Mouse (Mus musculus) cerebellum, adult 18-20 months (tissue): ENCODE measurements around the gene Aldh3b3.

ENCODE experiments used
- DNase-seq, 2 experiments: peaks; one replicate each; pipeline ENCODE4 v3.0.0; 2021

Gene Aldh3b3

DNA sequence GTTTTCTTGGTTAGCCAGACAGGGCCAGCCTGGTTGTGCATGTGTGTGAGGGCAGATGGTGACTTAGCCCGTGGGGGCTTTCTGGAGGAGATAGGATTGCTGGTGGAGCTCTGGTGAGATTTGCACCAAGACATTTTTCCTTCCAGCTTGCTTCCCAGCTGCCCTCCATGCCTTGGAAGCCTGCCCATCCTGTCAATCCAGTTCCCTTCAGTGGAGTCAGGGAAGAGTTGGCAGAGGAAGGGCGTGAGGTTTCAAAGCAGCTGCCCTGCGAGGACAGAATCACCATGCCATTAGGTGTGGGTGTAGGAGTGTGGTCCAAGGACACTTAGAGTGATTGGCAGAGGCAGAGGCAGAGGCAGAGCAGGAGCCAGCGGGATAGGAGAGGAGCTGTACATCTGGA, at the start of gene Aldh3b3:
TSS of gene Aldh3b3 (plus strand) at position 176 of the 400 bp plus-strand sequence.
- DNase-seq = no peak

DNA sequence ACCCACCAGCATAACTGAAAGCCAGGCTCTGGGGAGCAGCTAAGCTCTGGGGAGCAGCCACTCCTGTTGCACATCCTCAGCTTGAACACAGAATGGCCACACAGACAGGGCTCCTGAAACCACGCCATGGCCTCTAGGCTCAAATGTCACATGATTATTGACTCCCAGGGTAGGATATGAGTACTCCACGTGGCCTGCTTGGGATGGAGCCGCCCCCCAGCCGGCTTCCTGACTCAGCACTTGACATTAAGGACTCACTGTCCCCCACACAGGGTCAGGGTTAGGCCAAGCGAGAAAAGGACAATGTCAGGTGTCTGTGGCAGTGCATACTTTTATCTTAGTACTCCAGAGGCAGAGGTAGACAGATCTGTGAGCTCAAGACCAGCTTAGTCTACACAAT, 48.2 kb upstream of the Aldh3b3 start:
- DNase-seq = no peak

DNA sequence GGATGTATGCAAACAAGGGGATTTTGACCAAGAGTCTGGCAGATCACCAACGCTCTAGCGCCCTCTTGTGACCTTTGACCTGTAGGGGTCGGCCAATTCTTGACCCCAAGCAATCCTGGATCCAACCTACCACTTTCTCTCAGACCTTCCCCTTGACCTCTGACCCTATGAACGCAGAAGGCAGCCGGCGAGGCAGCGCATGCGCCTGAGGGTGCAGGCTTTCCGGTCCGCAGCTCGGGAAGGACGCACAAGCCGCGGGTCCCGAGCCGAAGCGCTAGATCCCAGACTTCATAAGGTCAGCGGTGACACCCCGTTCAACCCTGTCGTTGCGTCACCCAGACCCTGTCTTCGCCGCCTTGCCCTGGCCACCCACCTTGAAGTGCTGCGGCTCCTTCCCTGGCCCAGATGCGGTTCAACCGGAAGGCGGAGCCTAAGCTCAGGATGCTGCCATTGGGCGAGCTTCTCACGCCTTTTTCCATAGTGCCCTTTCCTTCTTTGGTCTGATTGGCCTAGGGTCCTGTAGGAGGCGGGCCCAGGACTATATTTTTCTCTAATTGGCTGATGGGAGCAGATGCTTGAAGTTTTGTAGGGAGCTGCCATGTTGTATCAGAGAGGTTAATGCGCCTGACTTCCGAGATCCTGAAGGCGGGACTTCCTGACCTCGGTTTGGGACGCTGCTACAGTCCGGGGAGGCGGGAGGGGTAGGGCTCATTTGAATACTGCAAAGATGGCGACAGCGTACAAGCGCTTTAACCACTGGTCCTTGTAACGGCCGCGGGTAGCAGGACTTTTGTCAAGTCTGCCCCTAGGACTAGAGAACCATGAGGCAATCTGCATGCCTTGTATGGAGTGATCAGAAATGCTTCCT, 45.9 kb upstream of the Aldh3b3 start, which contains the start of gene Ndufs8:
TSS of gene Ndufs8 (minus strand) at position 438 of the 868 bp plus-strand sequence.
- DNase-seq = peak; percentile 89 to 96

DNA sequence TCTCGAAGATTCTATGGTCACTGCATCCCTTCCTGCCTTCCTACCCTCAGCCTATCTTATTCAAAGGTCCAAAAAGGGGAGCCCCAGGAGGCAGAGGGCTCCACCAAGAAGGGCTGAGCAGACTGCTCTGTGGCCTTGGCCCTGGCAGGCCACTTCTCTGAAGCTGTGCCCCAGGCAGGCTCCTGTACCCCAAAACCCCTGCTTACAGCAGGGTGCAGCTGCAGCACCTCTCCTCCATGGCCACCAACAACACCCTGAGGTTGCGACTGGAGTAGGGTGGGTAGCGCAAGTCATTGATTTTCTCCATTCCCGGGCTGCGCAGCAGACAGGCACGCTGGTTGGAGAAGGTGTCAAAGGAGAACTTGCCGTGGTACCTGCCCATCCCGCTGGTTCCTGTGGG, 44.8 kb upstream of the Aldh3b3 start:
- DNase-seq = no peak

DNA sequence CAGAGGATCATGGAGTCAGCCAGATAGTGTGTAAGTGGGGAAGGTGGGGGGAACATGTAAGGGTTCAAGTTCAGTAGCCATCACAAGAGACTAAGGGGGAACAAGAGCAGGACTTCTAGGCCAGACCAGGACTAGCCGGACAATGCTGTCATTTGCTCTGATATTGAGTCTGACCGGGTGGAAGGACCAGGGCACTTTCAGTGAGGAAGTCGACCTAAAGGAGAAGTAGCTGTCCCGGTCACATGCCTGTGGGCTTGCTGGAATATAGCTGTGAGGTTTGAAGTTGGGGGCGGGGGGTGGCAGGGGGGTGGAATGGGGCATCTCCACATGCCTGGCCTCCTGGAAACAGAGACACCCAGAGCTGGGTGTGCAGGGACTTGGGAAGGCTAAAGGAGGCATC, 43.9 kb upstream of the Aldh3b3 start:
- no peak for DNase-seq

DNA sequence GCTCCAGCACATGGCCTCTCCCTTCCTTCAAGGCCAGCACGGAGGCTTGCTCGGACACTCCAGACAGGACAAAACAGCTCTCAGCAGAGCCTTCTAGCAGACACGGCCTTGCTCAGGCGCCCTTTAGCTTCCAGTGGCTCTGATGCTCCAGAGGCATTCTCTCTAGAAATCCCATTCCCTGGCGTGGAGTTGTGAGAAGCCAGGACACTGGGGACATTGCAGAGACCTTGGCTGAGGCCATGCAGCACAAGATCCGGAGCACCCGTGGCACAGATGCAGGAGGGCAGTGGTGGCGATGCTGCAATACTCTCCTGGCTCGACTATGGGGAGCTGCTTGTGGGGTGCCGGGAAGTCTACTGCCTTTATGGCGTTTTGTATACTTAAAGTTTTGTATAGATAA, 41.7 kb upstream of the Aldh3b3 start:
- DNase-seq = no peak

DNA sequence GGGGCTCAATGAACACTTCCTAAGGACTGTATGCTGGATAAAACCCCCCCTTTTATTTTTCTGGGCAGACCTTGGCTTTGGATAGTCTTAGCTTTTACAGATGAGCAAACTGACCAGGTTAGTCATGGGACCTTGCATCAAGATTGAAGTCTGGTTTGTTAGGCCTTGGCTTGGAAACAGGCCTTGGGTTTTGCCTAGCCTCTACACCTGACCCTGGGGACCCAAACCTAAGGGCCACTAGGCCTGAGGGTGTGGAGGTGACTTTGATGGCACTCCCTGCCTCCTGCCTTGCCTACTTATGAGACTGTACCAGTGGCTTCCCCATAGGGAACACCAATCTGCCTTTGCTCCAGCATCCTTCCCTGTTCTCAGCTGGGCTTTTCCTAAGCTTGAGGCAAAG, 38.5 kb upstream of the Aldh3b3 start:
- no peak for DNase-seq

DNA sequence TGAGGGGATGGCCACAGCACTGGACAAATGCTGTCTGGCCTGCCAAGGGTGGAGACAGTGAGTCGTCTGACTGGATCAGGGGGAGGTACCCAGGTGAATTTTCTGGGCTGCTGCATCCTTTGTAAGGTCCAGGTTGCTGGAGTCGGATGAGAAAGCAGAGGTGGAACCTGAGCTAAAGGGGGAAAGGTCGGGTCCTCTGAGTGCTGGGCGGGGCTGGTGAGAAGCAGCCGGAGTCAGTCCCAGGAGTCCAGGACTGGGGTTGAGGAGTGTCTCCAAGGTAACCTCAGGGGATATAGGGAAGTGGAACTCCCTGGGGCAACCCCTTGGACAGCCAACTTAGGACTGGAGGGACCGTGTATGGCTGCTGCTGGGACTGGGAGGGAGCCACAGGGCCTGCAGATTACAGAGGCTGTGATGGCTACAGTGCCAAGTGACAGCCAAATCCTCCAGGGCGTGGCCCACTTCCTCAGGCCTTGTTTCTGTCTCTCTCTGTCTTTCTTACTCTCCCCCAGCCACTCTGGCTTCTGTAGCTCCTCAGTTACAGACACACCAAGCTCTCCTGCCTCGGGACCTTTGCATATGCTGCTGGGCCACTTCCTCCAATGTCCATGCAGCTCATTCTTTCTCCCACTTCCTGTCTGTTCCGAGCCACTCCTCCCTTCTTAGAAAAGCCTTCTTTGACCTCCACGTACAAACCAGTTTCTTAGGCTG, 35.6 kb upstream of the Aldh3b3 start:
- DNase-seq = no peak

DNA sequence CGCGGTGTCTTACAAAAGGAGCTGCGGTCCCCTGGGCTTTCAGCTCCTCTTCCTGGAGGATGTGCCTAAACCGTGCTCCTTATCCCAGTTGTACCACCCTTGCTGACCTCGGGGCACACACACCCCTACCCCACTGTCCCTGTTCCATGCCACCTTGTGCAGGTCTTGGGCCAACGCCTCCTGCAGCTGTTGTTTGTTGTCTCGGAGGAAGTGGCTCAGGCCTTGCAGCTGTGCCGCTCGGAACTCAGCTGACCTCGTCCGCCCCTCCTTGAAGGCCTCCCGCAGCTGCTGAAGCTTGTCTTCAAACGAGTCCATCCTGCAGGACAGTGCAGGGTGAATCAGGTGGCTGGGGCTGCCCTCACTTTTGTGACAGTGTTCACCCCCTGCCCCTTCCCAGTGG, 34.9 kb upstream of the Aldh3b3 start:
- no peak for DNase-seq

DNA sequence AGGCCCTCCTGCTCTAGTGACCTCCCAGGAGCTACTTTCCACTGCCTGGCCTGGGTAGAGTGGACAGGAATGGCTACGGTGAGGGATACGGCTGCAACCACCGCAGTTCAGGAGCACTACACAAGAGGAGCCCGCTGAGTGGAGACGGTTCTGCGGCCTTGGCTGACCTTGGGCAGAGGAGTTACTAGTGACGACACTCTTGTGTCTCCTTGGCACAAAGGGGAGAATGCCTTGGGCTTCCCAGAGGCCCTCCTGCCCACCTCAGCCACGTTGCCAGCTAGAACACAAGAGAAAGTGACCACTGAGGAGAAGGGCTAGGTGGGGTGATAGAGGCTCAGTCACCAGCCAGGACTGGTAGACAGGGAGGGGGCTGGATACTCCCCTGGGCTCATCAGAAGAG, 34.3 kb upstream of the Aldh3b3 start:
- no peak for DNase-seq

DNA sequence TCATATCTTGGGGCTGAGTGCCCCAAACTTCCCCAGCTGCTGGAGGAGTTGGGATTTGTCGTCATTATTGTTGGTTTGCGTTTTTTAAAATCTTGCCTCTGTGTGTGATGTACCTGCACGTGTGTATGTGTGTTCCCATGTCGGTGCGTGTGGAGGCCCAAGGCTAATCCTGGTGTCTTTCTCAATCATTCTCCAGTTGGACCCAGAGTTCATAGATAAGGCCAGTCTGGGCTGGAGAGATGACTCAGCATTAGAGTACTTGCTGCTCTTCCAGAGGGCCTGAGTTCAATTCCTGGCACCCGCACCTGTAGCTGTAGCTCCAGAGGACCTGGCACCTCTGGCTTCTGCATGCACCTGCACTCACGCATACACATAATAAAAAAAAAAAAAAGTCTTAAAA, 33.6 kb upstream of the Aldh3b3 start:
- no peak for DNase-seq

DNA sequence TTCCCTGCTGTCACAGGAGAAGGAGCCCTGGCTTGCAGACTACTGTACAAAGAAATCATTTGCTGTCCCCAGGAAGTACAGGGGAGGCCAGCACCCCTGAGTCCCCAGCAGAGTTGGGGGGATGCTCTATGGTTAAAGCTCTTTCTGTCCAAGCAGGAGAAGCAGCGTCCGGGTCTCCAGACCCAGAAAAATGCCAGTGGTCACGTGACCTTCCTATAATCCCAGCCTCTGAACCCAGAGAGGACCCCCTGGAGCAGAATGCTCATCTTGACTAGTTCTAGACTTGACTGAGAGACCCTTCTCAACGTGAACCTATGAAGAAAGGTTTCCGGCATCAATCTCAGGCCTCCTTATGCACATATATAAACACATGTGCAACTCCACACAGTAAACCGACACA, 32.6 kb upstream of the Aldh3b3 start:
- no peak for DNase-seq

DNA sequence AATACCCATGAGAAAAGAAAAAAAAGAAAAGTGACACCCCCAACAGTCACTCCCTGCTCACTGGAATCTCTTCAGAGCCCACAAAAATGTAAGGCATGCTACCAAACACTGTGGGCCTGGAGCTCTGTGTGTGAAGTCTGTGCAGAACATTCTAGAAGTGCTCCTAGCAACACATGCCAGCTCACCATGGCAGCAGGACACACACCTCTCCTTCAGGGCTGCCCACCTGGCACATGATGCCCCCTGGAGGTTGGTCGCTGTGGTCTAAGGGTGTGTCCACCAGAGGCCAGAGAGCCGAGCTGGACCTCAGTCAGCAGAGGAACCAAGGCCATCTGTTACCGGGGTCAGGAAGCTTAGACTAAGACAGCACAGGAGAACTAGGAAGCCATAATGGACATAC, 32.2 kb upstream of the Aldh3b3 start:
- peak; percentile 50 to 57 for DNase-seq

DNA sequence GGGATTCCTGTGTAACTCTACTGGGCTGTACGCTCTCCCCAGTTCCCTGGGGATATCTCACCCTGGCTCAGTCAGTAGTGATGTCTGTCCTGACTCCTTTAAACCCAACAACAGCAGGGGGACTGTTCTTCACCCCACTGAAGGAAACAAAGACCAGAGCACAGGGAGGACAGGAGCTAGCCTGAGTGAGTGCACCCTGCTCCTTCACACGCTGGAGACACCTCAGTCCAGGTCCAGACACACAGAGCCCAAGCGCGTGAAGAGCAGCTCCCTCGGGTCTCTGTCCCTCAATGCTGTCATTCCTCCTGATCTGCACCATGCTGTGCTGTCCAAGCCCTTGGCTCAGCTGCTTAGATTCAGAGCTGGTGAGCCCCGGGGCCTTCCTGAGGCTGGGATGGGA, 31.8 kb upstream of the Aldh3b3 start:
- no peak for DNase-seq

DNA sequence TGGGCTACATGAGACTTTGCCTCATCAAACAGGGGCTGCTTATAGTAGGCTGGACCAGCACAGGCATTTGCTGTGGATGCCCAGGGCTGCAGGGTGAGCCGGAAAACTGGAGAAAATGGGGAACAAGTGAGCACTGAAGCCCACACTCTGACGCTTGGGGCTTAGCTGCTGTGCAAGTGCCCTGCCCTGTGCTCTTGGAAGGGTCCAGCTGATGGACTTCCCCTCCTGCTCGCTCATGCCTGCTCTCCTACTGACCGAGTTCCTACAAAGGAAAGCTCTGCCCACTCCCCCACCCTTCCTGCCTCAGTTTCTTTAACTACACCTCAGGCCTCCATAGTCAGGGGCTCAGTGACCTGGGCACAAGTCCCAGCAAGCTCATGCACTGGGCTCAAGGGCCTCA, 30.5 kb upstream of the Aldh3b3 start:
- no peak for DNase-seq

DNA sequence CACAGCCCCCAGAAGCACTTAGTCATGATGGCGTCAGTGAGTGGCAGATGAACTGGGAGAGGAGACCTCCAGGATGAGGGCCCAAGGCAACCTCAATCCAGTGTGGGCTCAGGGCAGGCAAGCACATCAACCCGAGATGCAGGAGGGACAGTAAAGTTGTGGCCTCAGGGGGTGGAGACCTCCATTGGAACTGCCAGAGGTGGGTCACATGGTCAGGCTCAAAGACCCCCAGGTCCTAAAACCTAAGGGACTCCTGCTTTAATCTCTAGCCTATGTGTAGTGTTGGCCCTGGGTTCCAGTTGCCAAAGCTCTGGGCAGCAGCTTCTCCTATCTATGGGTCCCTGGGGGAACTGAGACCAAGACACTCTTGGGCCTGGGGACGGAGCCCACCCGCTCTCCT, 29.7 kb upstream of the Aldh3b3 start:
- DNase-seq = no peak

DNA sequence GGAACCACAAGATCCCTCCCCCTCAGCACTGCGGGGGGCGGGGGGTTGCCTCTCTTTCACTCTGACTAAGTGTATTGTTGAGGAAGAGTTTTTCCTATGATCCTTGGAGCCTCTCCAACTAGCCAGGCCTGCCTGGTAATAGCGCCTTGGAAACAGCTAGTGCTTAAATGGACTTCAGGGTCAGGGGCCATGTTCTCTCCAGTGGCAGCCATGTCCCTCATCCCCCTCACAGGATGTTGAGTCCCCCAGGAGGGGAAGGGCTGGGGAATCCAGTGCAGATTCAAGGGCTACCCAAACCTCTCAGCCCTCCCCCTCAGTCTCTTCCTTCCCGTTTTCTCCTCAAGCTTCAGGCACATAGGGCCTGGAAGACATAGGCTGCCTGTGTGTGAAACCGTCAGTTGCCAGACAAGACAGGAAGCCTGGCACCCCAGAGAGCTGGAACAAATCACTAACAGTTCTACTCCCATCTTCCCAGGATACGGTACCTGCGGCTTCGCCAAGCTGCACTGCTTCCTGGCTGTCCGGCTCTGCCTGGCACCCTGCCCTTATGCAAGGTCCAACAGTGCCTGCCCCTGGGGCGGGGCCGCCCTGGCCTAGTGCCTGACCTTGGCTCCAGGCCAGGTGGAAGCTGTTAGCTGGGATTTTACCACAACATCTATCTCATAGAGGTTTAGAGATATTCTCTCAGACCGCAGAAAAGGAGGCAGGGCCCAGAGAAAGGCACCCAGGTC, 29.1 kb upstream of the Aldh3b3 start, which contains the start of gene Aldh3b1:
TSS of gene Aldh3b1 (minus strand) at position 598 of the 731 bp plus-strand sequence.
- peak; percentile 88 to 93 for DNase-seq

DNA sequence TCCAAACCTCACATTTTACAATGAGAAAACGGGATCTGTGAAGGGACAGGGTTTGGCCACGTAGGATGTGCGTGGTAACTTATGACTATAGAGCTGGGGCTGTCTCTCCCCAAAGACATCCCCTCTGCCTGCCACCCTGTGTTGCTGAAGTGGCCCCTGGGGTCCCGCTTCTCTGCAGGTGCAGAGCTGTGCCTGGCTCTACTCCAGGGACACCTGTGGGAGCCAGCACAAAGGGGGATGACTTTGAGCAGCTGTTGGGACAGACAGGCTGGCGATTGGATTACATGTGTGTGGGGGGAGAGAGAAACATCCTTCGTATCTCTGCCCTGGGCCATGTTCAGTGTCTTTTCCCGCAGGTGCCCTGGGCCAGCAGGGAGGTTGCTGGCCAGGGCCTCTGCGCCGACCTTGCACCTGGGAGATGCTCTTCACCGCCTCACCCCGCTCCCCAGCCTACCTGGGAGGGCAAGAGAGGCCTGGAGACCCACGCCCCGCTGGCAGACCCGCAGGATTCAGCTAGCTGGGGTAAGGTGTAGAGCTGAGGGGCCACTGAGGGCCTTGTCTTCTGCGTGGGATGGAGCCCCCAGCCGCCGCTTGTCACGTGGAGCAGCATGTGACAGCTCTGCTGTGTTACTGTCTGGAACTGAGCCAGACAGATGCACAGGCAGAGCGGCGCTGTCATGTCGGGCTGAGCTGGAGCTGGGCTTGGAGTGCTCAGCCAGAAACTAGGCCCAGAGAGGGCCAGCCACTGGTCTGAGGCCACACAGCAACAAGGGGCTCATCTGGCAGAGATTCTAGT, 28.0 kb upstream of the Aldh3b3 start:
- DNase-seq = no peak

DNA sequence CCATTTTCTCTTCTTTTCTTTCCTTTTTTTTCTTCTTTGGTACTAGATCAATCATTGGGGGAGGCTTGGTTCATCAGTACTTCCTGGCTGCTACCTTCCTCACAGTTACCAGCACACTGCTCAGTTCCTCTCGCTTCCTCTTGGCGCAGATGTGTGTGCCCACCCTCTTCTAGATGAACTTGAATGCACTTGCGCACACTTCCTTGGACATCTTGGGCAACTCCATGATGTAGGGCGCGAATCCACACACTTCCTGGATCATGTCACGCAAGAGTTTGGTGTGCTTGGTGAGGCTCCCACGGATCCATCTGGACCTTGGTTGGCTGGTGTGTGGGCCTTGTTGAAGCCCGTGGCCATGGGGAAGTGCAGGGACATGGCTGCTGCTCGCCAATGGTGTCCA, 26.7 kb upstream of the Aldh3b3 start:
- DNase-seq = no peak

DNA sequence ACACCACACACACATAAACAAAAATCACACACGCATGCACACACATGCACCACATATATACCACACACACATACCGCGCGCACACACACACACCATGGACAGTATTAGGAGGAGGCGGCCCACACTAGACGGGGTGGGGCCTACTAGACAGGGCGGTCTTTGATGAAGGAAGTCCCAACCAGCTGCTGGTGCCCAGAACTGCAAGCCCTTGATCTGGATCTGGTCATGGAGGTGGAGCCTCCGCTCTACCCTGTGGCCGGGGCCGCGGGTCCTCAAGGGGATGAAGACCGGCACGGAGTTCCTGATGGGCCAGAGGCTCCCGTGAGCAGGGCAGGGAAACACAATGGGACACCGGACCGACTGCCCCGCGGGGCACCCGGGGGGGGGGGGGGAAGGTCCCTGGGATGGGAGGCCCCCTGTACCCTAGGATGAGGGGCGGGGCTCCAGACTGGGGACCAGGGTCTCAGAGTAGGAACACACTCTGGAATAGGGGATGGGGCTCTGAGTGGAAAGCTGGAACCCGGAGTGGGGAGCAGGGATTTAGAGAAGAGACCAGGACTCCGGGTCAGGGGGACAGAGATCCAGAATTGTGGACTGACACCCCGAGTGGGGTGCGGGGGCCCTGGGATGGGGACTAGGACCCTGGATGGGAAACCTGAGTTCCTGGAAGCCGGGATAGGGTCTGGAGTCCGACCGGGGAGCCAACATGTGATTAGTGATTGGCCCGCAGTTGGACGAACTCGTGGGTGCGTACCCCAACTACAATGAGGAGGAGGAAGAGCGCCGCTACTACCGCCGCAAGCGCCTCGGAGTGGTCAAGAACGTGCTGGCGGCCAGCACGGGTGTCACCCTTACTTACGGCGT, 23.2 kb upstream of the Aldh3b3 start, which contains the start of gene Unc93b1:
TSS of gene Unc93b1 (plus strand) at position 155 of the 864 bp plus-strand sequence.
- peak in 1 of 2 experiments; percentile 20 for DNase-seq
